Mouse (Mus musculus) bone marrow macrophage, adult 2 months (primary cell): ENCODE data around the gene Garnl3. TPM values are rescaled to one million over a fixed set of nuclear protein-coding genes. Genes with fewer than 3 reads are reported as not detected.

Experiments used
- H3K27ac ChIP-seq: 2 replicates; pipeline ENCODE4 v1.5.1; 2012; ENCODE audit warnings: low read depth, low read length; ENCODE audit not compliant: insufficient read depth
- H3K4me1 ChIP-seq: 2 replicates; pipeline ENCODE4 v1.6.1; 2012; ENCODE audit warnings: low read length; ENCODE audit not compliant: control insufficient read depth, insufficient read depth
- H3K4me3 ChIP-seq: 2 replicates; pipeline ENCODE4 v1.5.1; 2012; ENCODE audit warnings: mild to moderate bottlenecking, low read length, moderate library complexity; ENCODE audit not compliant: insufficient read depth
- CTCF ChIP-seq: IDR thresholded peaks from 2 replicates; pipeline ENCODE4 v1.5.1; 2012; ENCODE audit warnings: low read depth, mild to moderate bottlenecking, low read length, moderate library complexity
- POLR2A ChIP-seq: IDR thresholded peaks from 2 replicates; pipeline ENCODE4 v1.6.1; 2012; ENCODE audit warnings: mild to moderate bottlenecking, low read depth, low read length, borderline replicate concordance
- polyA plus RNA-seq: library from polyadenylated mRNA; stranded (reverse); fragments of >200 nt; gene quantifications from 2 replicates; pipeline ENCODE4 v1.2.4, GENCODE M21; 2012; ENCODE audit not compliant: missing spikeins, insufficient read depth, insufficient read length

Gene Garnl3
- polyA plus RNA-seq, 1 experiment: 3.0 TPM

DNA sequence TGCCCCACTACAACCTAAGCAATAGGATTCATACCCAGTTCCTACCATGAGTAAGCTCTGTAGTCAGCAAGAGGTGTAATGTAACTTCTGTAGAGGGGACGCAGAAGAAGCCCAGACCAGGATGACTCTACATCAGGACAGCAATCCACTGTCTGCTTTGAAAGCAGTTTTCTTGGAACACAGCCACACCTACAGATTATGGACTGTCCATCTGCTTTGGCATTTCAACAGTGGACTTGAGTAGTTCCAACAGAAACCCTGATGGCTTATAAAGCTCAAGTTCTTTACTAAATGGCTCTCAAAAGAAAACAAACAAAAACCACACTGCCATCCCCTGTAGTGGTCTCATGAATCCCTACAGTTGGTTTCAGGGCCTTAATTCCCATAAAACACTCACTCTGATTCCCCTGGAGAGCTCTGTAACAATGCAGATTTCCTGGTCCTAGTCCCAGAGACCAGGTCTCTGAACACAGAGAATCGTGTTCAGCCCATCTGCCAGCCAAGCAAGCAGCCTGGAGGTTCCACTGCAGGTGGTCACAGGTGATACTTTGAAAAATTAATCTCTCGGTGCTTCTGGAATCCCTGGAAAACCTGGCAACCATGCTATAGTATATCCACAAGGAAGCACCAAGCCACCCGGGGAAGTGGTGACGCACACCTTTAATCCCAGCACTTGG lies 42.0 kb downstream of the Garnl3 start:
- Histone ChIP-seq H3K27ac (no peak overlapping the region), H3K4me3 (no peak overlapping the region), H3K4me1 (peaks cover 5% of the 10 kb centered on the region; the same call in 1 of the 2 replicates)
- TF ChIP-seq POLR2A (no peak), CTCF (no peak)

- Histone ChIP-seq H3K27ac (no peak overlapping the region), H3K4me1 (peaks cover 8% of the 10 kb centered on the region), H3K4me3 (no peak overlapping the region)
- TF ChIP-seq CTCF (no peak), POLR2A (no peak)
Observed at GRCm38 (mm10) chr2:33086671-33087363, 44.6 kb downstream of the Garnl3 start.

- Histone ChIP-seq H3K27ac (no peak overlapping the region), H3K4me3 (no peak overlapping the region), H3K4me1 (peaks cover 8% of the 10 kb centered on the region)
- TF ChIP-seq POLR2A (no peak), CTCF (no peak)
Observed at GRCm38 (mm10) chr2:33086016-33086596, 45.3 kb downstream of the Garnl3 start.

GRCm38 (mm10) chr2:33084221-33084620 lies 47.2 kb downstream of the Garnl3 start:
- TF ChIP-seq CTCF (no peak), POLR2A (no peak)
- Histone ChIP-seq H3K4me1 (peaks cover 8% of the 10 kb centered on the region), H3K4me3 (no peak overlapping the region), H3K27ac (no peak overlapping the region)

DNA sequence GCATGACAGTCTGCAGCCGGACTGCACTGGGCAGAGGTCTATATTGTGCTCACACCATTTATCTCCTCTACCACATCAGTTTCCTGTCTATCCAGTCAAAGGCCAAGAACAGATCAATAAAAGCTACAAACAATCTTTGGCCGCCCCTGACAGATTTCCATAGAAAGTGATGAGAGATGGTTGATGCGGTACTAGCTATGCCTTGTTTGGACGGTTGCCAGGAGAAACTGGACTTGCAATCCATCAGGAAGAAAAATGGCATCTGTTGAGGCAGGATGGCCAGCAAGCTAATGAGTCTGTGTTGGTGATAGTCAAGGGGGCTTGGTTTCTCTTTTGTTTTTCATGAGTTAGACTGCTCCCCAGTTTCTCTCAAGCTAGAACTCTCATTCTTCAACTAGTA lies 51.3 kb downstream of the Garnl3 start:
- no peak for TF ChIP-seq POLR2A
- TF ChIP-seq CTCF: no peak
- Histone ChIP-seq H3K27ac (no peak overlapping the region), H3K4me3 (no peak overlapping the region), H3K4me1 (peaks cover 3% of the 10 kb centered on the region)

GRCm38 (mm10) chr2:33077252-33077651 lies 54.2 kb downstream of the Garnl3 start:
- no peak for TF ChIP-seq POLR2A
- TF ChIP-seq CTCF: no peak

GRCm38 (mm10) chr2:33074931-33075330 lies 56.5 kb downstream of the Garnl3 start:
- H3K4me1 ChIP-seq: peaks cover 5% of the 10 kb centered on the region; the same call in 1 of the 2 replicates
- no peak for TF ChIP-seq POLR2A
- H3K27ac ChIP-seq: no peak overlapping the region

More at GRCm38 (mm10) chr2:33077252-33077651, 54.2 kb downstream of the Garnl3 start:
- Histone ChIP-seq H3K4me3 (no peak overlapping the region), H3K4me1 (peaks cover 4% of the 10 kb centered on the region; the same call in 1 of the 2 replicates), H3K27ac (no peak overlapping the region)

GRCm38 (mm10) chr2:33074188-33074587 lies 57.3 kb downstream of the Garnl3 start:
- no peak overlapping the region for H3K27ac ChIP-seq
- TF ChIP-seq CTCF: no peak
- no peak overlapping the region for H3K4me3 ChIP-seq
- peaks cover 5% of the 10 kb centered on the region; the same call in 1 of the 2 replicates for H3K4me1 ChIP-seq

More at GRCm38 (mm10) chr2:33074931-33075330, 56.5 kb downstream of the Garnl3 start:
- no peak overlapping the region for H3K4me3 ChIP-seq

DNA sequence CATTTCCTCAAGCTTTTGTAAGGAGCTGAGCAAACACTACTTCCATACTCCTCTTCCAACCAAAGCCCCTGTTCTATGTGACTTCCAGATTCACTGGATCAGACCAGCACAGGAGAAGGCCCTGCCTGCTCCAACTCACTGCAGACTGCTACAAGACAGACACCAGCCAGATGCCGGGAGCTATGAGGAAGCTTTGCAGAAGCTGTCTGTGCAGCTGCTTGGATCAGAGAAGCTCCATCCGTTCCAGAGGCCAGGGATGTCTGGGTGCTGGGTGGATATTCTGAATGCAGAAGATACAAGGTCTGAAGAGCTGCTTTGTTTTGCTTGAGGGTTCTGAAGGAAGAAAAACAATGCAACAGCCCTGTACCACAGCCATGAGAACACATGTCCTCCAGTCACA lies 59.1 kb downstream of the Garnl3 start:
- TF ChIP-seq POLR2A: no peak
- no peak for TF ChIP-seq CTCF
- H3K4me3 ChIP-seq: no peak overlapping the region
- peaks cover 5% of the 10 kb centered on the region; the same call in 1 of the 2 replicates for H3K4me1 ChIP-seq
- no peak overlapping the region; the same call in 1 of the 2 replicates for H3K27ac ChIP-seq

DNA sequence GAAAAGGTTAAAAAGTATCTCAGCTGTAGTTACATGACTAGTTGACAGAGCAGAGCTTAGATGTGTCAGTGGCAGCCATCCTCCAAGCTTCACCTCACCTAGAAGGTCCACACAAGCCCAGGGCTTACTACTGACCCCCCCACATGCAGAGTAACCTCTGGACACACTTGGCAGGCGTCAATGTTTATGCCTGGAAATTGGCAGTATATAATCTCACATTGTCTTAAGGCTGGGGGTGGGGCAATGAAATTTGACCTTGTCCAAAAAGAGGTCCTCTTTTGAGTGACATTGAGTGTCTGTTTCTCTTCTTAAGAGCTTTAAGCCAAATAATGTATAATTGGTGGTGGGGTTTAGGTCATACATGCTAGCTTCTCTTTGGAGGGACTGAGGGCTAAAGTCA lies 65.8 kb downstream of the Garnl3 start:
- Histone ChIP-seq H3K27ac (no peak overlapping the region), H3K4me1 (no peaks in the 10 kb centered on the region), H3K4me3 (no peak overlapping the region)
- TF ChIP-seq CTCF (no peak), POLR2A (no peak)
